ENCODE assay signal across 8 mouse cellular contexts in the genomic region with DNA sequence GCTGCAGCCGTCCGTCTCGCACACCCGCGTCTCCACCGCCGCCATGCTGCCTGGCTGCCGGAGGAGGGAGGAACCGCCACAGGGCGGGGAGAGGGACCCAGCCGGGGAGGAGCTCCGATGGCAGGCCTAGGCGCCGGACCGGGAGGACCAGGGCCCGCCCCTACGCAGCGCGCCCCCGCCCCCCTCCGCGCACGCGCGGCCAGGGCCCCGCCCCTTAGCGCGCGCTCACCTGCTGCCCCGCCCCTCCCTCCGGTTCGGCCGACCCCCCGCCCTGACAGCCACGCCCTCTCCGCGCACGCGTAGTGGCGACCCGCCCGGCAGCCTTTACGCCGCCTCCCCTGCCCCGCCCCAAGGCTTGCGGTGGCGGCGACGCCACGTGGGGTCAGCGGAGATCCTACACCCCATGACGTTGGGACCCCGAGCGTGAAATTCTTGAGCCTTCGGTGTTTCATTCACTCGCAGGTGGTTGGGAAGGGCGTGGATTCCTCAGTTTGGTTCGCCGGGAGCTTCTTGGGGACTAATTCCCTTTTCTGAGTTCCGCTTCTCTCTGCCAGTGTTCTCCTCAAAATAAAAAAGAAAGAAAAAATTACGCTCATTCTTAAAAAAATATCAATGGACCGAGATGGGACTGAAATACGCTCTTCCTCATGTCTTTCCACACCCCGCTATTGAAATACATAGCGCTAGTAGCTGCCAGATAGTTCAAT. TPM values are rescaled to one million over a fixed set of nuclear protein-coding genes. Genes with fewer than 3 reads are reported as not detected.
DNase-seq lines count a peak whose midpoint lies in the region; ATAC-seq lines count a peak whose summit lies in the region.

A gene (minus strand): TSS at position 189 of the 707 bp plus-strand sequence.

- under 1% methylated on average over 65 of the region's 65 CpGs for WGBS in heart, embryonic 13.5 days
- WGBS in liver, embryonic 12.5 days (ENCODE audit: insufficient replicate concordance): under 1% methylated on average over 49 of the region's 65 CpGs
- WGBS in stomach, embryonic 15.5 days: under 1% methylated on average over 39 of the region's 65 CpGs

- peak; percentile 99 for ATAC-seq in erythroid progenitor cell, adult 5-6 weeks (replicated peaks; ENCODE audit: low FRiP score, poor library complexity, severe bottlenecking)
- peak; percentile 100 for ATAC-seq in heart, embryonic 13.5 days (ENCODE audit: extremely low read depth, insufficient number of reproducible peaks, low FRiP score, low TSS enrichment)
- peak; percentile 99 for ATAC-seq in liver, embryonic 12.5 days
- peak; percentile 99 for ATAC-seq in stomach, embryonic 15.5 days (ENCODE audit: insufficient read depth, low FRiP score, low read depth)

- no peaks in the 10 kb centered on the region; the same call in 1 of the 2 replicates for H3K9me3 ChIP-seq in heart, embryonic 13.5 days
- 0 out of 2 replicates have a peak, but pooled peaks cover 4% of the 10 kb centered on the region for H3K9me3 ChIP-seq in liver, embryonic 12.5 days (replicated peaks)
- H3K9me3 ChIP-seq in stomach, embryonic 15.5 days: no peaks in the 10 kb centered on the region

- peaks cover 18% of the 10 kb centered on the region for H3K36me3 ChIP-seq in heart, embryonic 13.5 days
- H3K36me3 ChIP-seq in liver, embryonic 12.5 days: peaks cover 29% of the 10 kb centered on the region
- H3K36me3 ChIP-seq in stomach, embryonic 15.5 days: peaks cover 10% of the 10 kb centered on the region; the same call in 1 of the 2 replicates

- DNase-seq in CD4-positive helper T cell, adult 2 months (ENCODE audit: low read depth, low spot score): peak; percentile 95
- peak; percentile 88 for DNase-seq in brain, embryonic 18.5 days (ENCODE audit: low read depth, low spot score)
- peak; percentile 98 for DNase-seq in kidney, postnatal 10 days
- peak; percentile 97 to 98 for DNase-seq in natural killer cell, adult 2 months (ENCODE audit: low spot score in 2 of 2)

- H3K27ac ChIP-seq in heart, embryonic 13.5 days (replicated peaks): peak within 1 kb of the TSS; percentile 76
- H3K27ac ChIP-seq in liver, embryonic 12.5 days: peak within 1 kb of the TSS; percentile 78
- H3K27ac ChIP-seq in stomach, embryonic 15.5 days: peak within 1 kb of the TSS; percentile 82

- H3K9ac ChIP-seq in heart, embryonic 13.5 days: peak within 1 kb of the TSS; percentile 90
- peak within 1 kb of the TSS; percentile 95 for H3K9ac ChIP-seq in liver, embryonic 12.5 days
- peak within 1 kb of the TSS; percentile 76 for H3K9ac ChIP-seq in stomach, embryonic 15.5 days

- peaks cover 12% of the 10 kb centered on the region for H3K4me1 ChIP-seq in heart, embryonic 13.5 days
- peaks cover 30% of the 10 kb centered on the region for H3K4me1 ChIP-seq in liver, embryonic 12.5 days
- no peaks in the 10 kb centered on the region for H3K4me1 ChIP-seq in stomach, embryonic 15.5 days

- peak within 1 kb of the TSS; percentile 78 for H3K4me3 ChIP-seq in heart, embryonic 13.5 days
- peak within 1 kb of the TSS; percentile 95 for H3K4me3 ChIP-seq in liver, embryonic 12.5 days
- H3K4me3 ChIP-seq in stomach, embryonic 15.5 days (replicated peaks): peak within 1 kb of the TSS; percentile 62

- peak within 1 kb of the TSS; percentile 89 for H3K4me2 ChIP-seq in heart, embryonic 13.5 days
- peak within 1 kb of the TSS; percentile 86 for H3K4me2 ChIP-seq in liver, embryonic 12.5 days
- H3K4me2 ChIP-seq in stomach, embryonic 15.5 days: peak within 1 kb of the TSS; percentile 65

- no peaks in the 10 kb centered on the region for H3K27me3 ChIP-seq in heart, embryonic 13.5 days (replicated peaks)
- H3K27me3 ChIP-seq in liver, embryonic 12.5 days (replicated peaks): no peaks in the 10 kb centered on the region
- no peaks in the 10 kb centered on the region for H3K27me3 ChIP-seq in stomach, embryonic 15.5 days (replicated peaks)

RNA-seq across cellular contexts. Expression of the gene that starts here (rescaled TPM):
- total RNA-seq in erythroid progenitor cell, adult 5-6 weeks (2015; ENCODE audit: low replicate concordance): 32.7 and 39.3 TPM in 2 replicates
- total RNA-seq in erythroid progenitor cell, adult 5-6 weeks (2017; ENCODE audit: low replicate concordance): 29.7 and 40.6 TPM in 2 replicates
- polyA plus RNA-seq in heart, embryonic 13.5 days (2015; fragmentation: Nextera tagmentation; extraction: Ambion mirVana): 34.0 and 38.0 TPM in 2 replicates
- polyA plus RNA-seq in liver, embryonic 12.5 days (2016; fragmentation: Nextera tagmentation; extraction: Ambion mirVana): 31.8 and 33.1 TPM in 2 replicates
- polyA plus RNA-seq in stomach, embryonic 15.5 days (2015; fragmentation: Nextera tagmentation; extraction: Ambion mirVana): 46.1 and 48.1 TPM in 2 replicates

Comparison
In these comparisons a context has a peak if more than half of its experiments do, and no peak if none do; other contexts are left out.
1. Peak in every context shown above with its lines: DNase-seq, ATAC-seq, H3K4me3 ChIP-seq and H3K27ac ChIP-seq.